ENCODE assay signal across 14 mouse cellular contexts in genomic region chr13:120025004-120025403, GRCm38 (mm10). TPM values are rescaled to one million over a fixed set of nuclear protein-coding genes. Genes with fewer than 3 reads are reported as not detected.
"Had no signal": no experiment of that assay in that cellular context is flagged by ENCODE, and none has a peak within 500 bp of the region (broad histone marks: within the 10 kb centered on the region; RNA-seq: fewer than 3 reads in every experiment).

No protein-coding gene starts in this region.

RNA-seq across cellular contexts. Expression of gene Gm36079, which starts 1.8 kb away (rescaled TPM):
- polyA plus RNA-seq: kidney, embryonic 16.5 days; limb, embryonic 13.5 days; liver, embryonic 12.5 days; liver, embryonic 15.5 days; lung, embryonic 15.5 days; midbrain, embryonic 10.5 days; midbrain, embryonic 14.5 days; midbrain, postnatal 0 days; neural tube, embryonic 13.5 days; small intestine, adult 2 months; spleen, adult 2 months; stomach, embryonic 14.5 days; stomach, postnatal 0 days; thymus, adult 2 months had no signal

RNA-seq across cellular contexts. Expression of gene Gm21188, which starts 27.0 kb away (rescaled TPM):
- polyA plus RNA-seq: kidney, embryonic 16.5 days; limb, embryonic 13.5 days; liver, embryonic 12.5 days; lung, embryonic 15.5 days; midbrain, embryonic 10.5 days; midbrain, embryonic 14.5 days; midbrain, postnatal 0 days; stomach, embryonic 14.5 days; stomach, postnatal 0 days had no signal
